Mouse (Mus musculus): ENCODE measurements around the gene Pdk1. TPM values are rescaled to one million over a fixed set of nuclear protein-coding genes. Genes with fewer than 3 reads are reported as not detected.
A peak's percentile ranks its signal among the peaks of the same experiment; 100 is the strongest.

Gene Pdk1
- polyA plus RNA-seq, 1 experiment from 2014 or later: 67.2 TPM

GRCm38 (mm10) chr2:71855076-71855475 lies 17.9 kb upstream of the Pdk1 start:
- Histone ChIP-seq H3K27me3 (replicated peaks) (no peaks in the 10 kb centered on the region), H3K4me3 (replicated peaks) (no peak overlapping the region), H3K9me3 (no peaks in the 10 kb centered on the region), H3K4me2 (no peak overlapping the region), H3K9ac (no peak overlapping the region), H3K27ac (no peak overlapping the region), H3K36me3 (no peaks in the 10 kb centered on the region), H3K4me1 (no peaks in the 10 kb centered on the region)
- no peak for ATAC-seq (ENCODE audit: insufficient read depth, low FRiP score, low read depth)
- 77% methylated on average over 5 of the region's 5 CpGs for WGBS

GRCm38 (mm10) chr2:71863531-71864173 lies 9.4 kb upstream of the Pdk1 start:
- 77% methylated on average over 5 of the region's 5 CpGs for WGBS
- H3K9me3 ChIP-seq: no peaks in the 10 kb centered on the region
- no peaks in the 10 kb centered on the region for H3K27me3 ChIP-seq (replicated peaks)
- no peaks in the 10 kb centered on the region for H3K36me3 ChIP-seq
- H3K27ac ChIP-seq: no peak overlapping the region
- no peak overlapping the region for H3K9ac ChIP-seq
- no peak overlapping the region for H3K4me2 ChIP-seq
- H3K4me3 ChIP-seq (replicated peaks): no peak overlapping the region
- no peaks in the 10 kb centered on the region for H3K4me1 ChIP-seq
- ATAC-seq (ENCODE audit: insufficient read depth, low FRiP score, low read depth): no peak

GRCm38 (mm10) chr2:71865022-71865421 lies 8.0 kb upstream of the Pdk1 start:
- 38% methylated on average over 3 of the region's 3 CpGs for WGBS

GRCm38 (mm10) chr2:71865935-71866334 lies 7.1 kb upstream of the Pdk1 start:
- Histone ChIP-seq H3K27ac (no peak overlapping the region), H3K4me1 (no peaks in the 10 kb centered on the region), H3K9me3 (no peaks in the 10 kb centered on the region), H3K27me3 (replicated peaks) (no peaks in the 10 kb centered on the region), H3K4me3 (replicated peaks) (no peak overlapping the region), H3K36me3 (no peaks in the 10 kb centered on the region), H3K4me2 (no peak overlapping the region), H3K9ac (no peak overlapping the region)
- no peak for ATAC-seq (ENCODE audit: insufficient read depth, low FRiP score, low read depth)
- 64% methylated on average over 3 of the region's 3 CpGs for WGBS

More at GRCm38 (mm10) chr2:71865022-71865421, 8.0 kb upstream of the Pdk1 start:
- Histone ChIP-seq H3K4me2 (no peak overlapping the region), H3K36me3 (no peaks in the 10 kb centered on the region), H3K4me3 (replicated peaks) (no peak overlapping the region), H3K9me3 (no peaks in the 10 kb centered on the region), H3K27ac (no peak overlapping the region), H3K4me1 (no peaks in the 10 kb centered on the region), H3K9ac (no peak overlapping the region), H3K27me3 (replicated peaks) (no peaks in the 10 kb centered on the region)
- no peak for ATAC-seq (ENCODE audit: insufficient read depth, low FRiP score, low read depth)

GRCm38 (mm10) chr2:71866565-71866964 lies 6.5 kb upstream of the Pdk1 start:
- Histone ChIP-seq H3K27me3 (replicated peaks) (no peaks in the 10 kb centered on the region), H3K4me2 (no peak overlapping the region), H3K4me1 (no peaks in the 10 kb centered on the region), H3K9ac (no peak overlapping the region), H3K9me3 (no peaks in the 10 kb centered on the region), H3K27ac (peak overlapping the region; percentile 3; the same call in 1 of the 2 replicates), H3K36me3 (no peaks in the 10 kb centered on the region), H3K4me3 (replicated peaks) (no peak overlapping the region)
- ATAC-seq (ENCODE audit: insufficient read depth, low FRiP score, low read depth): no peak
- WGBS: 13% methylated on average over 1 of the region's 1 CpGs

GRCm38 (mm10) chr2:71867019-71867418 lies 6.0 kb upstream of the Pdk1 start:
- Histone ChIP-seq H3K9ac (no peak overlapping the region), H3K9me3 (no peaks in the 10 kb centered on the region), H3K27me3 (replicated peaks) (no peaks in the 10 kb centered on the region), H3K27ac (no peak overlapping the region), H3K4me3 (replicated peaks) (no peak overlapping the region), H3K36me3 (no peaks in the 10 kb centered on the region), H3K4me1 (no peaks in the 10 kb centered on the region), H3K4me2 (no peak overlapping the region)
- ATAC-seq (ENCODE audit: insufficient read depth, low FRiP score, low read depth): no peak
- WGBS: 60% methylated on average over 3 of the region's 3 CpGs

- H3K36me3 ChIP-seq: no peaks in the 10 kb centered on the region
- H3K27me3 ChIP-seq (replicated peaks): no peaks in the 10 kb centered on the region
- 28% methylated on average over 5 of the region's 5 CpGs for WGBS
- ATAC-seq (ENCODE audit: insufficient read depth, low FRiP score, low read depth): no peak
- H3K4me2 ChIP-seq: no peak overlapping the region
- H3K4me3 ChIP-seq (replicated peaks): no peak overlapping the region
- H3K9ac ChIP-seq: no peak overlapping the region
- no peaks in the 10 kb centered on the region for H3K9me3 ChIP-seq
- no peaks in the 10 kb centered on the region for H3K4me1 ChIP-seq
- peak overlapping the region; percentile 51 for H3K27ac ChIP-seq
Measured at GRCm38 (mm10) chr2:71867480-71867879, 5.5 kb upstream of the Pdk1 start.

GRCm38 (mm10) chr2:71868256-71868655 lies 4.8 kb upstream of the Pdk1 start:
- Histone ChIP-seq H3K9me3 (no peaks in the 10 kb centered on the region), H3K9ac (no peak overlapping the region), H3K4me2 (no peak overlapping the region), H3K27ac (no peak overlapping the region), H3K36me3 (no peaks in the 10 kb centered on the region), H3K27me3 (replicated peaks) (no peaks in the 10 kb centered on the region), H3K4me3 (replicated peaks) (no peak overlapping the region), H3K4me1 (no peaks in the 10 kb centered on the region)
- 92% methylated on average over 1 of the region's 1 CpGs for WGBS
- ATAC-seq (ENCODE audit: insufficient read depth, low FRiP score, low read depth): no peak

- Histone ChIP-seq H3K9ac (no peak overlapping the region), H3K36me3 (no peaks in the 10 kb centered on the region), H3K4me1 (no peaks in the 10 kb centered on the region), H3K4me3 (replicated peaks) (peak overlapping the region; percentile 81), H3K27me3 (replicated peaks) (no peaks in the 10 kb centered on the region), H3K9me3 (no peaks in the 10 kb centered on the region), H3K27ac (peak overlapping the region; percentile 91), H3K4me2 (peak overlapping the region; percentile 90)
- 70% methylated on average over 10 of the region's 10 CpGs for WGBS
- no peak for ATAC-seq (ENCODE audit: insufficient read depth, low FRiP score, low read depth)
Measured at GRCm38 (mm10) chr2:71872141-71872540, 883 bp upstream of the Pdk1 start.

GRCm38 (mm10) chr2:71873474-71874322 lies 674 bp downstream of the Pdk1 start:
- peak; percentile 57 for ATAC-seq (ENCODE audit: insufficient read depth, low FRiP score, low read depth)
- peak overlapping the region; percentile 98 for H3K27ac ChIP-seq
- peak overlapping the region; percentile 81 for H3K4me3 ChIP-seq (replicated peaks)
- no peaks in the 10 kb centered on the region for H3K27me3 ChIP-seq (replicated peaks)
- no peaks in the 10 kb centered on the region for H3K36me3 ChIP-seq
- H3K4me2 ChIP-seq: peak overlapping the region; percentile 90
- 2% methylated on average over 51 of the region's 51 CpGs for WGBS
- peak overlapping the region; percentile 86 for H3K9ac ChIP-seq
- no peaks in the 10 kb centered on the region for H3K9me3 ChIP-seq
- H3K4me1 ChIP-seq: no peaks in the 10 kb centered on the region

GRCm38 (mm10) chr2:71874422-71874821 lies 1.4 kb downstream of the Pdk1 start:
- 60% methylated on average over 2 of the region's 2 CpGs for WGBS

GRCm38 (mm10) chr2:71874836-71875235 lies 1.8 kb downstream of the Pdk1 start:
- Histone ChIP-seq H3K9ac (no peak overlapping the region), H3K36me3 (0 out of 2 replicates have a peak, but pooled peaks cover 3% of the 10 kb centered on the region), H3K27me3 (replicated peaks) (no peaks in the 10 kb centered on the region), H3K9me3 (no peaks in the 10 kb centered on the region), H3K4me2 (peak overlapping the region; percentile 32; the same call in 1 of the 2 replicates), H3K4me1 (no peaks in the 10 kb centered on the region), H3K4me3 (replicated peaks) (no peak overlapping the region; the same call in 1 of the 2 replicates), H3K27ac (no peak overlapping the region)
- WGBS: 65% methylated on average over 2 of the region's 2 CpGs
- ATAC-seq (ENCODE audit: insufficient read depth, low FRiP score, low read depth): no peak

More at GRCm38 (mm10) chr2:71874422-71874821, 1.4 kb downstream of the Pdk1 start:
- Histone ChIP-seq H3K36me3 (0 out of 2 replicates have a peak, but pooled peaks cover 1% of the 10 kb centered on the region), H3K9ac (no peak overlapping the region), H3K27me3 (replicated peaks) (no peaks in the 10 kb centered on the region), H3K9me3 (no peaks in the 10 kb centered on the region), H3K4me1 (no peaks in the 10 kb centered on the region), H3K27ac (peak overlapping the region; percentile 98; the same call in 1 of the 2 replicates), H3K4me3 (replicated peaks) (peak overlapping the region; percentile 81), H3K4me2 (peak overlapping the region; percentile 90)
- ATAC-seq (ENCODE audit: insufficient read depth, low FRiP score, low read depth): no peak

All from stomach, embryonic 15.5 days (tissue).